Comparison of ENCODE assay signal across 19 mouse cellular contexts in the genomic region with DNA sequence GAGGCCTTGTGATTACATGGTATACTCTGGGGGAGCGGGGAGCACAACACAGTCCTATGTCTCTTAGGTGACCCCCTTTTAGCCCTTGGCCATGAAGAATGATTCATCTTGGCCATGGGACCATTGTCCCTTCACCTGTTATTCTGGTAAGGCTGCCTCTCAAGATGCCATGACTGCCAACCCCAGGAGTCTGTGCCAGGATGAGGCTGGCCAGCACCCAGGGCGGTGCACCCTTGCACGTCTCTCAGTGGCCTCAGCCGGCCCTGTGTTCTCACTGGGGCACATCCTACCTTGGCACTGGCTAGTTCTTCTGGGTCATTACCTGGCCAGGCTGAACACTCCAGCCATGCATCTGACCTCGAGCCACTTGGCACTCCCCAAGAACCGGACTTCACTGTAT. TPM values are rescaled to one million over a fixed set of nuclear protein-coding genes. Genes with fewer than 3 reads are reported as not detected.
DNase-seq lines count a peak whose midpoint lies in the region; TF ChIP-seq lines count a peak whose summit lies in the region.
"Had no signal": no experiment of that assay in that cellular context is flagged by ENCODE, and none has a peak within 500 bp of the region (broad histone marks: within the 10 kb centered on the region; RNA-seq: fewer than 3 reads in every experiment).

No protein-coding gene starts in this region.

- TF ChIP-seq CTCF in lung, adult 2 months (IDR thresholded peaks at IDR 0.05; ENCODE audit: insufficient read depth, low read length): no peak

- peak; percentile 28 for DNase-seq in adrenal gland, postnatal 25 days
- DNase-seq in adrenal gland, adult 8-10 months: no peak
- DNase-seq in kidney, adult 11 months: peak; percentile 71
- DNase-seq in kidney, postnatal 14 days: no peak
- DNase-seq in ovary, postnatal 36 days (ENCODE audit: low spot score): peak; percentile 33
- no peak for DNase-seq in ovary, postnatal 14 days (ENCODE audit: low spot score)
- DNase-seq in lung, adult 2 months: no peak
- DNase-seq: cerebellum, adult 9-10 months; layer of hippocampus, adult 9-11 months; lung, postnatal 14 days; right cerebral cortex, postnatal 25 days; thymus, postnatal 14 days had no signal

- WGBS in lung, adult 2 months: 81% methylated on average over 6 of the region's 6 CpGs

- no peak for TF ChIP-seq POLR2A in lung, adult 2 months (IDR thresholded peaks at IDR 0.05; ENCODE audit: borderline replicate concordance, extremely low read depth, low read depth, low read length)

- H3K4me1 ChIP-seq in lung, adult 2 months (ENCODE audit: control insufficient read depth, insufficient read depth, low read length): peaks cover under 1% of the 10 kb centered on the region; the same call in 1 of the 2 replicates
- H3K4me1 ChIP-seq: liver, embryonic 15.5 days had no signal

- H3K4me3 ChIP-seq in lung, adult 2 months (replicated peaks; ENCODE audit: extremely low read depth, low read depth, low read length): no peak overlapping the region
- H3K4me3 ChIP-seq: embryonic facial prominence, embryonic 12.5 days; liver, embryonic 15.5 days; neural tube, embryonic 13.5 days had no signal

RNA-seq across cellular contexts. Expression of a gene that starts 35.7 kb away (rescaled TPM):
- total RNA-seq in adrenal gland, postnatal 25 days (2021): 9.8 and 12.1 TPM in 2 replicates
- 10 to 100 TPM; 11.8 to 73.3 (median 21.2) TPM for total RNA-seq in adrenal gland, adult 8-10 months (2022)
- polyA plus RNA-seq in lung, adult 2 months (2012; rRNA removed): 5.3 and 7.5 TPM in 2 replicates
- total RNA-seq: monocyte, adult 5-6 weeks had no signal
- polyA plus RNA-seq: forebrain, embryonic 16.5 days; hindbrain, embryonic 16.5 days; limb, embryonic 11.5 days; neural tube, embryonic 13.5 days had no signal

RNA-seq across cellular contexts. Expression of a gene that starts 41.6 kb away (rescaled TPM):
- total RNA-seq in adrenal gland, postnatal 25 days (2021): 0.67 and 1.3 TPM in 2 replicates
- 1 to 10 TPM in 1 of 4 experiments, under 1 TPM in 1, not detected in 2; 0.96 to 4.0 TPM for total RNA-seq in adrenal gland, adult 8-10 months (2022)
- polyA plus RNA-seq in lung, adult 2 months (2012; rRNA removed): 88.1 and 320 TPM in 2 replicates
- total RNA-seq: monocyte, adult 5-6 weeks had no signal
- polyA plus RNA-seq: forebrain, embryonic 16.5 days had no signal

Comparison
In these comparisons a context has a peak if more than half of its experiments do, and no peak if none do; other contexts are left out.
1. DNase-seq: peak in adrenal gland, postnatal 25 days (single experiment), kidney, adult 11 months (single experiment) and ovary, postnatal 36 days (single experiment); none in adrenal gland, adult 8-10 months (single experiment), kidney, postnatal 14 days (single experiment), ovary, postnatal 14 days (single experiment) and lung, adult 2 months (single experiment).